Mouse (Mus musculus): ENCODE measurements around the gene Nrsn2. TPM values are rescaled to one million over a fixed set of nuclear protein-coding genes. Genes with fewer than 3 reads are reported as not detected.

The Nrsn2 gene
- total and polyA plus RNA-seq, 3 experiments, result not detected

DNA sequence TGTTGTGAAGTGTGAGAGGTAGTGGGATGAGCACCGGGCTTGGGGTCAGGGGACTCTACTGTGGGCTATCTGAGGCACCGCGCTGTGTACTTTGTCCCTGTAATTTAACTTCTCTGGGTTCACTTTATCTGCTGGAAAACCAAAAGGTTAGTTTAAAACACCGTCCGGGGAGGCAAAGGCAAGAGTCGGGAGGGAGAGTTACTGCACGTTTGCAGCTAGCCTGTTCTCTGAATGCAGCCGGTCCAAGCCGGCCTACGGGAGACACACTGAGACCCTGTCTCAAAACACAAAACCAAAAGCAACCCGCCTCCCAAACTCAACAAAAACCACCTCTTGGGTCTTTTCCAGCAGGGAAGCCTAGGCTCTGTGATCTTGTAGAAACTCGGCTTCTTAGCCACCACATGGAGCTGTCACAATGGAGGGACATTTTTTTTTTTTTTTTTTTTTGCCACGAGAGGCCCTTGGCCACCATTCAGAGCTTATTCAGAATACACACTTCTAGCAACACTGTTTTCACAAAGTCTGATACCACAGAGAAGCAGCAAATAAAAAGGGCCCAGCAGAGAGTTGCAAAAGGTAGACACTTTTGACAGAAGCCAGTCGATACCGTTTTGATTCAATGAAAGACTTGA, 36.2 kb upstream of the Nrsn2 start:
- H3K27me3 ChIP-seq (ENCODE audit: insufficient read depth, low read length), result no peaks in the 10 kb centered on the region
- no peak for DNase-seq (ENCODE audit: low spot score)
- no peak for ATAC-seq (ENCODE audit: extremely low read depth, insufficient number of reproducible peaks, low FRiP score, poor library complexity, severe bottlenecking)
- peaks cover 31% of the 10 kb centered on the region for H3K9me3 ChIP-seq (replicated peaks)
- H3K36me3 ChIP-seq (replicated peaks), result peaks cover 15% of the 10 kb centered on the region
- peaks cover 31% of the 10 kb centered on the region for H3K4me1 ChIP-seq (ENCODE audit: insufficient read depth, low read depth, low read length)
- TF ChIP-seq GATA2 (IDR thresholded peaks at IDR 0.05; ENCODE audit: borderline replicate concordance, low read depth, low read length), result no peak
- TF ChIP-seq TAL1 (conservative IDR thresholded peaks at IDR 0.05; ENCODE audit: low read depth, low read length), result no peak
- no peak for TF ChIP-seq CTCF (IDR thresholded peaks at IDR 0.05; ENCODE audit: low read depth, low read length)
- TF ChIP-seq POLR2AphosphoS5 (IDR thresholded peaks at IDR 0.05; ENCODE audit: insufficient replicate concordance, low read depth, low read length), result no peak
- no peak for TF ChIP-seq GATA1 (IDR thresholded peaks at IDR 0.05; ENCODE audit: borderline replicate concordance, low read length)
- peak overlapping the region; percentile 78 for H3K4me3 ChIP-seq (ENCODE audit: low read depth, low read length)

DNA sequence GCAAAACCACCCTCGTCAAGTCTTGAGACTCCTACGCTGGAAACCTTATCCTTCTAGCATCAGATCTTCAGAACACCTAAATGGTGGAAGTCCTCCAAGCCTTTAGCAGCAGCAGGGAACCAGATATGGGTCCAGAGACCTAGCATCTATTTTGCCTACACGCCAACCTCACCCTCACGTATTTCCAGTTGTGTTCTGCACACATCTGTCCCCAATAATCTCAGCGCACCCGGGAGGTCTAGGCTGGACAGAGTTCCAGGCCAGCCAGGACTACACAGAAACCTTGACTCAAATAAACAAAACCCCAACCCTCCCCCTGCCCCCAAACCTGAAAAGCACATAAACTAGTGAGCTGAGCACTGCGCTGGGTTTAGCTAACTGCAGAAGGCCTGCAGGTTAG, 35.0 kb upstream of the Nrsn2 start:
- DNase-seq (ENCODE audit: low spot score), result no peak
- no peak for ATAC-seq (ENCODE audit: extremely low read depth, insufficient number of reproducible peaks, low FRiP score, poor library complexity, severe bottlenecking)
- H3K36me3 ChIP-seq (replicated peaks), result peaks cover 12% of the 10 kb centered on the region
- TF ChIP-seq GATA2 (IDR thresholded peaks at IDR 0.05; ENCODE audit: borderline replicate concordance, low read depth, low read length) (no peak), CTCF (IDR thresholded peaks at IDR 0.05; ENCODE audit: low read depth, low read length) (no peak), POLR2AphosphoS5 (IDR thresholded peaks at IDR 0.05; ENCODE audit: insufficient replicate concordance, low read depth, low read length) (no peak), GATA1 (IDR thresholded peaks at IDR 0.05; ENCODE audit: borderline replicate concordance, low read length) (no peak), TAL1 (conservative IDR thresholded peaks at IDR 0.05; ENCODE audit: low read depth, low read length) (no peak)
- H3K9me3 ChIP-seq (replicated peaks), result peaks cover 31% of the 10 kb centered on the region
- no peaks in the 10 kb centered on the region for H3K27me3 ChIP-seq (ENCODE audit: insufficient read depth, low read length)
- peak overlapping the region; percentile 55; the same call in 1 of the 2 replicates for H3K4me3 ChIP-seq (ENCODE audit: low read depth, low read length)
- H3K4me1 ChIP-seq (ENCODE audit: insufficient read depth, low read depth, low read length), result peaks cover 37% of the 10 kb centered on the region

DNA sequence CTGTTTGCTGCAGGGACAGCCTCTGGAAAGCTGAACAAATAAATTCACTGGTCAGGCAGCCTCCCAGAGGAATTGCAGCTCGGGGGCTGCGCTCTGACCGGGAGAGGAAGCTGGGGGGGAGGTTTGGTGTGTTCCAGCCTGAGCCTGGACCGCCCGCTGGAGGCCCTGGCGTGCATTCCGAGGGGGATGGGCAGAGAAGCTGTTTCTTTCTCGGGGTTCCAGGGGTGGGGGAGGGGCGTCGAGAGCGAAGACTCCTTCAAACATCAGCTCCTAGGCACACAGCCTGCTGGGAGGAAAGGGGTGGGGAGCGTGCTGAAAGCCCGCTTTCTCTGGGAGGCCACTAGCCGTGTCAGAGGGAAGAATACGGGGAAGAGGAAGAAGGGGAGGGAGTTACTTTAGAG, 34.5 kb upstream of the Nrsn2 start:
- H3K4me3 ChIP-seq (ENCODE audit: low read depth, low read length), result peak overlapping the region; percentile 55; the same call in 1 of the 2 replicates
- DNase-seq (ENCODE audit: low spot score), result peak; percentile 18
- peaks cover 26% of the 10 kb centered on the region for H3K9me3 ChIP-seq (replicated peaks)
- H3K36me3 ChIP-seq (replicated peaks), result peaks cover 12% of the 10 kb centered on the region
- peaks cover 42% of the 10 kb centered on the region for H3K4me1 ChIP-seq (ENCODE audit: insufficient read depth, low read depth, low read length)
- H3K27me3 ChIP-seq (ENCODE audit: insufficient read depth, low read length), result no peaks in the 10 kb centered on the region
- TF ChIP-seq GATA1 (IDR thresholded peaks at IDR 0.05; ENCODE audit: borderline replicate concordance, low read length) (no peak), POLR2AphosphoS5 (IDR thresholded peaks at IDR 0.05; ENCODE audit: insufficient replicate concordance, low read depth, low read length) (0 out of 2 replicates have a peak, but pooled peaks have one; percentile 39)
- peak; percentile 42 for ATAC-seq (ENCODE audit: extremely low read depth, insufficient number of reproducible peaks, low FRiP score, poor library complexity, severe bottlenecking)

DNA sequence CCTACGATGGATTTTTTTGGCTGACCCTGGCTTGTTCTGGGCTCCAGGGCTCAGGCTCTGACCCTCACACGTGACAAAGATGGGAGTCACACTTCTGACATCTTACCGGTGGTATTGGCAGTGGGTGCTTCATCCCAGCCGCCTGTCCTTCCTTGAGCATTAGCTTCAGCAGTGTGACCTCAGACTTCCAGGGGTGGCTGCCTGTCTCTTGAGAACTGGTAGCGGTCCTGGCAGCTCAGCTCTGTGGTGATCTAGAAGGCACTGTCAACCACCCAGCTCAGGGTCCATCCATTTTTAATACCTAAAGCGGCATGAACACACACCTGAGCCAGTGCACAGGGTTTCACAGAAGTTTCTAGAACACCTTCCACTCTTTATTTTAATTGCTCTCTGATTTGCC, 33.3 kb upstream of the Nrsn2 start:
- DNase-seq (ENCODE audit: low spot score) (no peak), ATAC-seq (ENCODE audit: extremely low read depth, insufficient number of reproducible peaks, low FRiP score, poor library complexity, severe bottlenecking) (no peak)
- H3K4me3 ChIP-seq (ENCODE audit: low read depth, low read length), result no peak overlapping the region
- no peak for TF ChIP-seq POLR2AphosphoS5 (IDR thresholded peaks at IDR 0.05; ENCODE audit: insufficient replicate concordance, low read depth, low read length)
- no peak for TF ChIP-seq CTCF (IDR thresholded peaks at IDR 0.05; ENCODE audit: low read depth, low read length)
- no peak for TF ChIP-seq GATA1 (IDR thresholded peaks at IDR 0.05; ENCODE audit: borderline replicate concordance, low read length)
- TF ChIP-seq GATA2 (IDR thresholded peaks at IDR 0.05; ENCODE audit: borderline replicate concordance, low read depth, low read length), result no peak
- TF ChIP-seq TAL1 (conservative IDR thresholded peaks at IDR 0.05; ENCODE audit: low read depth, low read length), result no peak
- peaks cover 12% of the 10 kb centered on the region for H3K36me3 ChIP-seq (replicated peaks)
- H3K27me3 ChIP-seq (ENCODE audit: insufficient read depth, low read length), result no peaks in the 10 kb centered on the region
- peaks cover 48% of the 10 kb centered on the region for H3K4me1 ChIP-seq (ENCODE audit: insufficient read depth, low read depth, low read length)
- H3K9me3 ChIP-seq (replicated peaks), result peaks cover 15% of the 10 kb centered on the region

DNA sequence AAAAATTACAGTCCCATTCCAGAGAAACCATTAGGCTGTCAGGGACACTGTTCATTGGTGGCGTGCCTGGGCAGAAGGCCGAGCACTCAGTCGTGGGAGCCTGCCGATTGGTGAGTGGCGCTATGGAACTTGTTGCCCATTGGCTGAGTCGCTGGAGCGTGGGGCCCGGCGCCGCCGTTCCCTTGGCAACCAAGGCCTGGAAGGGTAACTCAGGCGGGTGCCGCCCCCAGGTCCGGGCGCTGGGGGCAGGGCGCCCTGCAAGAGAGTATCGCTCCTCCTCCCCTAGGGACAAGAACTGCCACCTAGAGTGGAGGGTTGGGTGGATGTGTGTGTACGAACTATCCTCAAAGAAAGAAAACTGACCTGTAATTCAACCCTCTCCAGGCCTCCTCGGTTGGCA, 29.7 kb upstream of the Nrsn2 start:
- no peaks in the 10 kb centered on the region for H3K9me3 ChIP-seq (replicated peaks)
- H3K4me3 ChIP-seq (ENCODE audit: low read depth, low read length), result peak overlapping the region; percentile 51; the same call in 1 of the 2 replicates
- peaks cover 44% of the 10 kb centered on the region for H3K4me1 ChIP-seq (ENCODE audit: insufficient read depth, low read depth, low read length)
- no peaks in the 10 kb centered on the region for H3K27me3 ChIP-seq (ENCODE audit: insufficient read depth, low read length)
- H3K36me3 ChIP-seq (replicated peaks), result peaks cover 8% of the 10 kb centered on the region
- ATAC-seq (ENCODE audit: extremely low read depth, insufficient number of reproducible peaks, low FRiP score, poor library complexity, severe bottlenecking), result peak; percentile 97
- TF ChIP-seq GATA1 (IDR thresholded peaks at IDR 0.05; ENCODE audit: borderline replicate concordance, low read length) (no peak), CTCF (IDR thresholded peaks at IDR 0.05; ENCODE audit: low read depth, low read length) (no peak)
- peak; percentile 88 for DNase-seq (ENCODE audit: low spot score)

DNA sequence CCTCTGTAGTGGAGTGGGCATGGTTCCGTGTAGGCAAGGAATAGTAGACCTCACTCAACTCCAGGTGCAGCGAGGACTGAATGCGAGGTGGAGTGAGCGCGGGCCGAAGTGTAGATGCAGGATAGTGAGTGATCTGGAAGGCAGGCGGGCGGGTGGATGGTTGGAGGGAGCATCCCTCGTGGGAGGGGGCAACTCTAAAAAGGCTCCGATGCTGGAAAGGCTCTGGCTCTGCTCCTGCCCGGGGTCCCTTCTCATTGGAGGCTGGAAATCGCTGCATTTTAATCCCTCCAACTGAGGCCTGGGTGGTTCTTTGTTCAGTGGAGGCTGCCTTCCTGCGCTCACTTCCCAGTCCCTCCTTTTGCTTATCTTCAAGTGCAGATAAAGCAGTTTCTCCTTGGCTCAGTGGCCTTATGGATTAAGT, 22.7 kb upstream of the Nrsn2 start:
- ATAC-seq (ENCODE audit: extremely low read depth, insufficient number of reproducible peaks, low FRiP score, poor library complexity, severe bottlenecking) (no peak), DNase-seq (ENCODE audit: low spot score) (no peak)
- H3K4me3 ChIP-seq (ENCODE audit: low read depth, low read length), result peak overlapping the region; percentile 79
- TF ChIP-seq GATA1 (IDR thresholded peaks at IDR 0.05; ENCODE audit: borderline replicate concordance, low read length) (no peak), GATA2 (IDR thresholded peaks at IDR 0.05; ENCODE audit: borderline replicate concordance, low read depth, low read length) (no peak), TAL1 (conservative IDR thresholded peaks at IDR 0.05; ENCODE audit: low read depth, low read length) (no peak), CTCF (IDR thresholded peaks at IDR 0.05; ENCODE audit: low read depth, low read length) (no peak), POLR2AphosphoS5 (IDR thresholded peaks at IDR 0.05; ENCODE audit: insufficient replicate concordance, low read depth, low read length) (no peak)
- peaks cover 41% of the 10 kb centered on the region for H3K4me1 ChIP-seq (ENCODE audit: insufficient read depth, low read depth, low read length)
- H3K36me3 ChIP-seq (replicated peaks), result peaks cover 13% of the 10 kb centered on the region
- peaks cover 31% of the 10 kb centered on the region for H3K27me3 ChIP-seq (ENCODE audit: insufficient read depth, low read length)
- peaks cover 20% of the 10 kb centered on the region for H3K9me3 ChIP-seq (replicated peaks)
